Mouse (Mus musculus) liver, embryonic 14.5 days (tissue): ENCODE results near the gene Fam136a.

ENCODE experiments used
- CTCF ChIP-seq: IDR thresholded peaks from 2 replicates; pipeline ENCODE4 v1.5.1; 2016; ENCODE audit warnings: antibody characterized with exemption, low read depth, control low read depth
- EP300 ChIP-seq: IDR thresholded peaks from 2 replicates; pipeline ENCODE4 v1.6.1; 2016; ENCODE audit warnings: antibody characterized with exemption, low read depth

DNA sequence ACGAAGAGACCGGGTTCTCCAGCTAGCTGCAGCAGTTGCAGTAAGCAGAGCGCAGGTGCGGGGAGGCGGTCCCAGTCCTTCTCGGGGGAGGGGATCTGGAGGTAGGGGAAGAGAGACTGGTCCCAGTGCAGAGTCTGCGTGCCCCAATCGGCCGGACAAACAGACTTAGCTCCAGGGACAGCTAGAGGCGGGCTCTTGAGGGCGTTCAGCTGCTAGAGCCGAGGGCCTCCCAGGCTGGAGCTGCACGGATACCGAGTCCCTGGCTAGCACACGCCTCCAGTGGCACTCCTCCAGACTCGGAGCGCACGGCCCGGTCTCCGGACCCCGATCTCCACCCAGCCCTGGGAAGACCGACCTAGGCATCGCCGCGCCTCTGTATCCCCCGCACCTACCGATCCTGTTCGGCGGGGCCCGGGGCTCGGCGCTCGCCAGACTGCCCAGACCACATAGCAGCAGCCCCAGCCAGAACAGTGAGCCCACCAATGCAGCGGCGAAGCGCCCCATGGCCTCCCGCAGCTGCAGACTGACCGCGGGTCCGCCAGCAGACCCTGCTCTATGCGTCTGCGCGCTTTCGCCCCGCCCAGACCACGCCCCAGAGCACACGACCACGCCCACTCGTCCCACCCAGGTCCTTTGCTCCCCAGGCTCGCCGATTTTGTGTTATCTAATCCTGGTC is 31.3 kb downstream of the Fam136a start, which contains the start of gene Pcyox1:
- TF ChIP-seq CTCF (no peak), EP300 (no peak)
